Mouse (Mus musculus): ENCODE data around the gene Cdc5l. TPM values are rescaled to one million over a fixed set of nuclear protein-coding genes. Genes with fewer than 3 reads are reported as not detected.

Gene Cdc5l
- polyA plus RNA-seq, 1 experiment from 2014 or later: 47.4 TPM

GRCm38 (mm10) chr17:45386986-45387385 lies 46.6 kb downstream of the Cdc5l start:
- peaks cover 28% of the 10 kb centered on the region for H3K36me3 ChIP-seq (ENCODE audit: insufficient read depth, low read length)

GRCm38 (mm10) chr17:45383305-45383704 lies 50.2 kb downstream of the Cdc5l start:
- DNase-seq (ENCODE audit: low spot score) (peak; percentile 25), ATAC-seq (replicated peaks; ENCODE audit: low FRiP score, low read depth) (no peak)
- no peaks in the 10 kb centered on the region for H3K27me3 ChIP-seq (ENCODE audit: insufficient read depth, low read length)
- H3K36me3 ChIP-seq (ENCODE audit: insufficient read depth, low read length): 0 out of 2 replicates have a peak, but pooled peaks cover 3% of the 10 kb centered on the region
- WGBS: 70% methylated on average over 3 of the region's 3 CpGs
- no peaks in the 10 kb centered on the region for H3K9me3 ChIP-seq (replicated peaks; ENCODE audit: low read length)
- no peaks in the 10 kb centered on the region for H3K4me1 ChIP-seq (replicated peaks; ENCODE audit: insufficient read depth, low read length)
- H3K4me2 ChIP-seq (ENCODE audit: low read length): no peak overlapping the region
- no peak overlapping the region for H3K9ac ChIP-seq (ENCODE audit: low read depth, low read length)
- H3K27ac ChIP-seq: no peak overlapping the region
- no peak overlapping the region for H3K4me3 ChIP-seq (replicated peaks; ENCODE audit: low read depth, low read length)
- no peak for TF ChIP-seq CTCF (IDR thresholded peaks at IDR 0.05; ENCODE audit: low read depth)

More at GRCm38 (mm10) chr17:45386986-45387385, 46.6 kb downstream of the Cdc5l start:
- 81% methylated on average over 7 of the region's 7 CpGs for WGBS
- no peak for DNase-seq (ENCODE audit: low spot score)
- Histone ChIP-seq H3K9me3 (replicated peaks; ENCODE audit: low read length) (no peaks in the 10 kb centered on the region), H3K9ac (ENCODE audit: low read depth, low read length) (no peak overlapping the region), H3K4me1 (replicated peaks; ENCODE audit: insufficient read depth, low read length) (no peaks in the 10 kb centered on the region), H3K4me3 (replicated peaks; ENCODE audit: low read depth, low read length) (no peak overlapping the region), H3K4me2 (ENCODE audit: low read length) (no peak overlapping the region), H3K27ac (no peak overlapping the region), H3K27me3 (ENCODE audit: insufficient read depth, low read length) (no peaks in the 10 kb centered on the region)
- no peak for TF ChIP-seq CTCF (IDR thresholded peaks at IDR 0.05; ENCODE audit: low read depth)
- ATAC-seq (replicated peaks; ENCODE audit: low FRiP score, low read depth): no peak

GRCm38 (mm10) chr17:45379271-45379784 lies 54.2 kb downstream of the Cdc5l start:
- Histone ChIP-seq H3K9me3 (replicated peaks; ENCODE audit: low read length) (no peaks in the 10 kb centered on the region), H3K4me2 (ENCODE audit: low read length) (no peak overlapping the region), H3K27ac (no peak overlapping the region), H3K36me3 (ENCODE audit: insufficient read depth, low read length) (no peaks in the 10 kb centered on the region), H3K9ac (ENCODE audit: low read depth, low read length) (no peak overlapping the region), H3K4me1 (replicated peaks; ENCODE audit: insufficient read depth, low read length) (0 out of 2 replicates have a peak, but pooled peaks cover 3% of the 10 kb centered on the region), H3K27me3 (ENCODE audit: insufficient read depth, low read length) (no peaks in the 10 kb centered on the region), H3K4me3 (replicated peaks; ENCODE audit: low read depth, low read length) (no peak overlapping the region)
- DNase-seq (ENCODE audit: low spot score) (no peak), ATAC-seq (replicated peaks; ENCODE audit: low FRiP score, low read depth) (no peak)
- no peak for TF ChIP-seq CTCF (IDR thresholded peaks at IDR 0.05; ENCODE audit: low read depth)
- WGBS: 90% methylated on average over 9 of the region's 9 CpGs

- H3K27me3 ChIP-seq (ENCODE audit: insufficient read depth, low read length): no peaks in the 10 kb centered on the region
- H3K36me3 ChIP-seq (ENCODE audit: insufficient read depth, low read length): no peaks in the 10 kb centered on the region
- H3K9ac ChIP-seq (ENCODE audit: low read depth, low read length): no peak overlapping the region
- no peak overlapping the region for H3K4me3 ChIP-seq (replicated peaks; ENCODE audit: low read depth, low read length)
- H3K4me1 ChIP-seq (replicated peaks; ENCODE audit: insufficient read depth, low read length): 0 out of 2 replicates have a peak, but pooled peaks cover 3% of the 10 kb centered on the region
- 31% methylated on average over 5 of the region's 5 CpGs for WGBS
- H3K9me3 ChIP-seq (replicated peaks; ENCODE audit: low read length): no peaks in the 10 kb centered on the region
- ATAC-seq (replicated peaks; ENCODE audit: low FRiP score, low read depth) (no peak), DNase-seq (ENCODE audit: low spot score) (no peak)
- no peak overlapping the region for H3K27ac ChIP-seq
- H3K4me2 ChIP-seq (ENCODE audit: low read length): no peak overlapping the region
- TF ChIP-seq CTCF (IDR thresholded peaks at IDR 0.05; ENCODE audit: low read depth): no peak
Measured at GRCm38 (mm10) chr17:45377323-45377722, 56.2 kb downstream of the Cdc5l start.

- peak; percentile 97 for TF ChIP-seq CTCF (IDR thresholded peaks at IDR 0.05; ENCODE audit: low read depth)
- Histone ChIP-seq H3K4me3 (replicated peaks; ENCODE audit: low read depth, low read length) (no peak overlapping the region), H3K36me3 (ENCODE audit: insufficient read depth, low read length) (no peaks in the 10 kb centered on the region), H3K9ac (ENCODE audit: low read depth, low read length) (no peak overlapping the region), H3K9me3 (replicated peaks; ENCODE audit: low read length) (no peaks in the 10 kb centered on the region), H3K27ac (no peak overlapping the region), H3K27me3 (ENCODE audit: insufficient read depth, low read length) (no peaks in the 10 kb centered on the region), H3K4me2 (ENCODE audit: low read length) (no peak overlapping the region), H3K4me1 (replicated peaks; ENCODE audit: insufficient read depth, low read length) (0 out of 2 replicates have a peak, but pooled peaks cover 3% of the 10 kb centered on the region)
- DNase-seq (ENCODE audit: low spot score) (peak; percentile 89), ATAC-seq (replicated peaks; ENCODE audit: low FRiP score, low read depth) (peak; percentile 75)
- WGBS: 32% methylated on average over 13 of the region's 13 CpGs
Measured at GRCm38 (mm10) chr17:45373987-45374608, 59.4 kb downstream of the Cdc5l start.

- H3K27me3 ChIP-seq (ENCODE audit: insufficient read depth, low read length): no peaks in the 10 kb centered on the region
- no peaks in the 10 kb centered on the region for H3K36me3 ChIP-seq (ENCODE audit: insufficient read depth, low read length)
- H3K27ac ChIP-seq: no peak overlapping the region
- DNase-seq (ENCODE audit: low spot score) (no peak), ATAC-seq (replicated peaks; ENCODE audit: low FRiP score, low read depth) (no peak)
- H3K9ac ChIP-seq (ENCODE audit: low read depth, low read length): no peak overlapping the region
- H3K4me1 ChIP-seq (replicated peaks; ENCODE audit: insufficient read depth, low read length): no peaks in the 10 kb centered on the region
- no peak overlapping the region for H3K4me2 ChIP-seq (ENCODE audit: low read length)
- TF ChIP-seq CTCF (IDR thresholded peaks at IDR 0.05; ENCODE audit: low read depth): no peak
- WGBS: 62% methylated on average over 9 of the region's 9 CpGs
- H3K9me3 ChIP-seq (replicated peaks; ENCODE audit: low read length): no peaks in the 10 kb centered on the region
- H3K4me3 ChIP-seq (replicated peaks; ENCODE audit: low read depth, low read length): no peak overlapping the region
Measured at GRCm38 (mm10) chr17:45371042-45371441, 62.5 kb downstream of the Cdc5l start.
